Mouse (Mus musculus) hindbrain, embryonic 14.5 days (tissue): Measurements from ENCODE around the gene S100b. TPM values are rescaled to one million over a fixed set of nuclear protein-coding genes. Genes with fewer than 3 reads are reported as not detected.

Experiments
- ATAC-seq: fragments of 200-750 bp; cut with Nextera tagmentation; 2 replicates; pipeline ENCODE4 v1.8.0; 2017; ENCODE audit warnings: moderate number of reproducible peaks, mild to moderate bottlenecking, moderate TSS enrichment, moderate library complexity; ENCODE audit not compliant: low FRiP score
- DNase-seq: peaks from one replicate; pipeline ENCODE4 v3.0.0-alpha.2; 2015; ENCODE audit warnings: low spot score
- H3K27ac ChIP-seq: fragments of 300-500 bp; sonication (generic); 2 replicates; pipeline ENCODE4 v1.5.1; 2014; ENCODE audit warnings: mild to moderate bottlenecking, moderate library complexity
- H3K27me3 ChIP-seq: fragments of 300-500 bp; sonication (generic); 2 replicates; pipeline ENCODE4 v1.6.1; 2014; ENCODE audit warnings: mild to moderate bottlenecking, low read length, mixed read lengths; ENCODE audit not compliant: control insufficient read depth, insufficient read depth
- H3K36me3 ChIP-seq: fragments of 300-500 bp; sonication (generic); replicated peaks from 2 replicates; pipeline ENCODE4 v1.6.1; 2014; ENCODE audit not compliant: control insufficient read depth, insufficient read depth
- H3K4me1 ChIP-seq: fragments of 300-500 bp; sonication (generic); replicated peaks from 2 replicates; pipeline ENCODE4 v1.6.1; 2014; ENCODE audit warnings: antibody characterized with exemption, low read length, mixed read lengths; ENCODE audit not compliant: control insufficient read depth, insufficient read depth
- H3K4me2 ChIP-seq: fragments of 300-500 bp; sonication (generic); replicated peaks from 2 replicates; pipeline ENCODE4 v1.6.1; 2014; ENCODE audit warnings: mild to moderate bottlenecking, moderate library complexity
- H3K4me3 ChIP-seq: fragments of 300-500 bp; sonication (generic); replicated peaks from 2 replicates; pipeline ENCODE4 v1.5.1; 2014; ENCODE audit warnings: mild to moderate bottlenecking, low read length
- H3K9ac ChIP-seq: fragments of 300-500 bp; sonication (generic); 2 replicates; pipeline ENCODE4 v1.6.1; 2014
- H3K9me3 ChIP-seq: fragments of 300-500 bp; sonication (generic); 2 replicates; pipeline ENCODE4 v1.6.1; 2016; ENCODE audit warnings: low read length; ENCODE audit not compliant: control insufficient read depth
- WGBS: fragments of 180-500 bp; shearing (Covaris S2); extraction: QIAGEN DNeasy Blood & Tissue Kit; methylation state at CpG from one replicate; pipeline ENCODE4 v1.1.7; 2014; 5-methylcytosine and 5-hydroxymethylcytosine counted together
- polyA plus RNA-seq: library from polyadenylated mRNA; unstranded; fragments of >200 nt; fragmentation: Nextera tagmentation; extraction: Ambion mirVana; gene quantifications from 2 replicates; pipeline ENCODE4 v1.2.1, GENCODE M21; 2014

The S100b gene
- polyA plus RNA-seq, 1 experiment from 2014 or later, result 4.4 TPM

GRCm38 (mm10) chr10:76229627-76230026 lies 24.0 kb upstream of the S100b start:
- Histone ChIP-seq H3K36me3 (peaks cover 30% of the 10 kb centered on the region), H3K27ac (no peak overlapping the region), H3K4me1 (peaks cover 7% of the 10 kb centered on the region; the same call in 1 of the 2 replicates), H3K9ac (no peak overlapping the region), H3K27me3 (no peaks in the 10 kb centered on the region), H3K4me3 (no peak overlapping the region), H3K9me3 (no peaks in the 10 kb centered on the region), H3K4me2 (no peak overlapping the region)
- 74% methylated on average over 1 of the region's 1 CpGs for WGBS
- ATAC-seq (no peak), DNase-seq (no peak)

GRCm38 (mm10) chr10:76237341-76238225 lies 16.1 kb upstream of the S100b start, which contains the start of gene Prmt2:
Prmt2 (minus strand) TSS chr10:76237865.
- peaks cover 28% of the 10 kb centered on the region for H3K4me1 ChIP-seq
- peak within 1 kb of the TSS; percentile 91 for H3K4me3 ChIP-seq
- H3K27me3 ChIP-seq, result no peaks in the 10 kb centered on the region
- ATAC-seq (peak; percentile 98), DNase-seq (peak; percentile 95)
- peak within 1 kb of the TSS; percentile 79 for H3K4me2 ChIP-seq
- WGBS, result under 1% methylated on average over 47 of the region's 47 CpGs
- H3K9me3 ChIP-seq, result no peaks in the 10 kb centered on the region
- peaks cover 16% of the 10 kb centered on the region; the same call in 1 of the 2 replicates for H3K36me3 ChIP-seq
- peak within 1 kb of the TSS; percentile 97 for H3K27ac ChIP-seq
- peak within 1 kb of the TSS; percentile 91 for H3K9ac ChIP-seq

- DNase-seq (no peak), ATAC-seq (no peak)
- no peak overlapping the region for H3K4me3 ChIP-seq
- 78% methylated on average over 4 of the region's 4 CpGs for WGBS
- peaks cover 13% of the 10 kb centered on the region; the same call in 1 of the 2 replicates for H3K36me3 ChIP-seq
- no peaks in the 10 kb centered on the region for H3K9me3 ChIP-seq
- H3K27ac ChIP-seq, result no peak overlapping the region
- H3K27me3 ChIP-seq, result no peaks in the 10 kb centered on the region
- no peak overlapping the region for H3K4me2 ChIP-seq
- H3K4me1 ChIP-seq, result peaks cover 23% of the 10 kb centered on the region
- no peak overlapping the region for H3K9ac ChIP-seq
Observed at GRCm38 (mm10) chr10:76239401-76239800, 14.3 kb upstream of the S100b start.

GRCm38 (mm10) chr10:76245106-76245505 lies 8.5 kb upstream of the S100b start:
- no peak overlapping the region for H3K9ac ChIP-seq
- H3K27ac ChIP-seq, result no peak overlapping the region
- H3K9me3 ChIP-seq, result no peaks in the 10 kb centered on the region
- ATAC-seq (no peak), DNase-seq (no peak)
- 96% methylated on average over 2 of the region's 2 CpGs for WGBS
- no peaks in the 10 kb centered on the region for H3K4me1 ChIP-seq
- no peaks in the 10 kb centered on the region for H3K27me3 ChIP-seq
- H3K36me3 ChIP-seq, result no peaks in the 10 kb centered on the region
- H3K4me2 ChIP-seq, result no peak overlapping the region
- H3K4me3 ChIP-seq, result no peak overlapping the region

- ATAC-seq (no peak), DNase-seq (no peak)
- Histone ChIP-seq H3K27ac (no peak overlapping the region), H3K36me3 (no peaks in the 10 kb centered on the region), H3K4me1 (no peaks in the 10 kb centered on the region), H3K9me3 (no peaks in the 10 kb centered on the region), H3K27me3 (no peaks in the 10 kb centered on the region), H3K4me2 (no peak overlapping the region), H3K9ac (no peak overlapping the region), H3K4me3 (no peak overlapping the region)
- WGBS, result 60% methylated on average over 4 of the region's 4 CpGs
Observed at GRCm38 (mm10) chr10:76246601-76247000, 7.1 kb upstream of the S100b start.

- no peak overlapping the region for H3K4me2 ChIP-seq
- 28% methylated on average over 21 of the region's 21 CpGs for WGBS
- no peak for DNase-seq
- H3K4me1 ChIP-seq, result no peaks in the 10 kb centered on the region
- peak overlapping the region; percentile 9; the same call in 1 of the 2 replicates for H3K27ac ChIP-seq
- ATAC-seq, result no peak
- H3K27me3 ChIP-seq, result no peaks in the 10 kb centered on the region
- H3K4me3 ChIP-seq, result no peak overlapping the region
- no peaks in the 10 kb centered on the region for H3K9me3 ChIP-seq
- no peaks in the 10 kb centered on the region for H3K36me3 ChIP-seq
- H3K9ac ChIP-seq, result no peak overlapping the region
Observed at GRCm38 (mm10) chr10:76247960-76248646, 5.5 kb upstream of the S100b start.

GRCm38 (mm10) chr10:76248647-76248968 lies 5.0 kb upstream of the S100b start:
- H3K4me3 ChIP-seq, result no peak overlapping the region
- no peaks in the 10 kb centered on the region for H3K4me1 ChIP-seq
- ATAC-seq (no peak), DNase-seq (no peak)
- no peak overlapping the region for H3K27ac ChIP-seq
- no peaks in the 10 kb centered on the region for H3K9me3 ChIP-seq
- H3K4me2 ChIP-seq, result no peak overlapping the region
- 54% methylated on average over 5 of the region's 5 CpGs for WGBS
- H3K27me3 ChIP-seq, result no peaks in the 10 kb centered on the region
- H3K9ac ChIP-seq, result no peak overlapping the region
- H3K36me3 ChIP-seq, result no peaks in the 10 kb centered on the region

GRCm38 (mm10) chr10:76250870-76251269 lies 2.8 kb upstream of the S100b start:
- Histone ChIP-seq H3K27me3 (no peaks in the 10 kb centered on the region), H3K4me3 (no peak overlapping the region), H3K27ac (no peak overlapping the region), H3K4me1 (no peaks in the 10 kb centered on the region), H3K36me3 (no peaks in the 10 kb centered on the region), H3K9ac (no peak overlapping the region), H3K9me3 (no peaks in the 10 kb centered on the region), H3K4me2 (no peak overlapping the region)
- WGBS, result 57% methylated on average over 7 of the region's 7 CpGs
- ATAC-seq (no peak), DNase-seq (no peak)

- Histone ChIP-seq H3K4me2 (no peak overlapping the region), H3K4me3 (no peak overlapping the region), H3K36me3 (no peaks in the 10 kb centered on the region), H3K9me3 (no peaks in the 10 kb centered on the region), H3K9ac (no peak overlapping the region), H3K27ac (no peak overlapping the region), H3K27me3 (no peaks in the 10 kb centered on the region), H3K4me1 (no peaks in the 10 kb centered on the region)
- WGBS, result 98% methylated on average over 1 of the region's 1 CpGs
- ATAC-seq (no peak), DNase-seq (no peak)
Observed at GRCm38 (mm10) chr10:76253079-76253478, 574 bp upstream of the S100b start.
